Mouse (Mus musculus) brain, embryonic 14.5 days (tissue): Measurements from ENCODE around the gene S100a7a. TPM values are rescaled to one million over a fixed set of nuclear protein-coding genes. Genes with fewer than 3 reads are reported as not detected.

Experiments used
- DNase-seq: peaks from one replicate; pipeline ENCODE4 v3.0.0-alpha.2; 2011; ENCODE audit warnings: low read depth
- CTCF ChIP-seq: fragments of 200-500 bp; IDR thresholded peaks from 2 replicates; pipeline ENCODE4 v1.5.1; 2012; ENCODE audit warnings: inconsistent platforms, mild to moderate bottlenecking, moderate library complexity, borderline replicate concordance; ENCODE audit not compliant: insufficient read depth, insufficient read length; ENCODE audit errors: extremely low read depth
- POLR2A ChIP-seq: fragments of 200-500 bp; IDR thresholded peaks from 2 replicates; pipeline ENCODE4 v1.6.1; 2012; ENCODE audit warnings: mild to moderate bottlenecking, inconsistent platforms, borderline replicate concordance; ENCODE audit not compliant: poor library complexity, insufficient read depth, insufficient read length, severe bottlenecking; ENCODE audit errors: extremely low read depth
- polyA plus RNA-seq: library from polyadenylated mRNA; depleted of rRNA; stranded (reverse); fragments of >200 nt; gene quantifications from 2 replicates; pipeline ENCODE4 v1.2.3, GENCODE M21; 2012

The S100a7a gene
- polyA plus RNA-seq, 1 experiment: 0.14 TPM

- TF ChIP-seq POLR2A (no peak), CTCF (no peak)
- no peak for DNase-seq
Observed at GRCm38 (mm10) chr3:90614148-90614530, 39.7 kb upstream of the S100a7a start.

DNA sequence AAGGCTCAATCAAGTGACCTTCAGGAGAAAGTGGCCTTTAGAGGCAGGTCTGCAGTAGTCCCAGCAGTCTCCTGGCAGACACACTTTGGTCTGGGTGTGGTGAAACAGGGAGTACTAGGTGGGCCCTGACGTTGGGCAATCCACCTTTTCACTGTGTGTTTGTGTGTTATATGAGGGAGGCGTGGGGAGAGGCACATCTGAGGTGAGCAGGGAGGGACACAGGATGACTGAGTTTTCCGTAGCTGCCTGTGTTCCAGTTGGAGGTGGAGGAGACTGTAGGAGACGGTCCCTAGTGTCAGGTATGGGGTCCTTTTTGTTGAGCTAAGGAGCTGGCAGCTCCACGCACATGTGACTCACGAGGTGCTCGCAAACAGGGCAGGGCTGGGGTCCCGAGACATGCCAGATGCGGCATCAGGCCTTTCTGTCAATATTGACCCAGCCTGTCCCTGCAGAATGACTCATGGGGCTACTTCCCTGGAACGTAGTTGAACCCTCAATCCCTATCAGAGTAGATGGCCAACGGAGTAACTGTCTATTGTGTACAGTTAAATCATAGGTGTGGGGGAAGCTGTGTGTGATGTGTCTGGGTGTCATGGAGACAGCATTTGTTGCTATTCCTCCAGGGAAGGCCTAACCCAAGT is 39.1 kb upstream of the S100a7a start:
- TF ChIP-seq POLR2A (no peak), CTCF (no peak)

DNA sequence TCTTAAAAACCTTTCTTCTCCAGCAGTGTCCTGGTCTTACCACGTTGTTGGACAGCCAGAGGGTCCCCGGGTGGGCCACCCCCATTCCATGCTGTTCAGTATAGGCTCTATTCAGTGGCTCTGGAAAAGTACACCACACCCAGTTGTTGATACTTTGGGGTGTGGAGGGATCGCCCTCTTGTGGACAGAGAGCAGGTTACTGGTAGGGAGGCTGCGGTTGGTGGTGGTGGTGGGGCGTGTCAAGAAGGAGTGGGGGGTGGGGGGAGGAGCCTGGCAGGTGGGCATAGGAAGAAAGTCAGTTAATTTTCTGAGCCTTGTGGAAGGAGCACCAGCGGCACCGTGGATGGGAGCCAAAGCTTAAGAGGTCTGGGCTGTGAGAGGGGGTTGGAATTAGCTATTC is 38.4 kb upstream of the S100a7a start:
- DNase-seq: peak; percentile 69
- TF ChIP-seq POLR2A: no peak
- TF ChIP-seq CTCF: peak; percentile 59; the same call in 1 of the 2 replicates

More for the DNA sequence above, 39.1 kb upstream of the S100a7a start:
- no peak for DNase-seq

DNA sequence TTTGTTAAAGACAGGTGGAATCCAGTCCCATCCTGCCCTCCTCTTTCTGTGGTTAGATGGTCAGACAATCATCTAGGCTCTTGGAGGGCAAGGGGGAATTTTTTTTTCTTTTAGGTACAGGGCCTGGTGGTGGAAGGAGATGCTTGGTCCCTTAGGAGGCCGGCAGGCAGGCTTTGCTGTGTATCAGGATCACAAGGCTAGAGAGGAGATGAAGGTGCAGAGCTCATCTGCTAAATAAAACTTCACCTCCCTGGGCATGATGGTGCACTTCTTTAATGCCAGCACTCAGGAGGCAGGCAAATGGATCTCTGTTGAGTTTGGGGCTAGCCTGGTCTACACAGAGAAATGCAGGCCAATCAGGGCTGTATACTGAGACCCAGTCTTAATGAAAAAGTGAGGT is 37.9 kb upstream of the S100a7a start:
- DNase-seq: no peak
- no peak for TF ChIP-seq CTCF
- TF ChIP-seq POLR2A: no peak

DNA sequence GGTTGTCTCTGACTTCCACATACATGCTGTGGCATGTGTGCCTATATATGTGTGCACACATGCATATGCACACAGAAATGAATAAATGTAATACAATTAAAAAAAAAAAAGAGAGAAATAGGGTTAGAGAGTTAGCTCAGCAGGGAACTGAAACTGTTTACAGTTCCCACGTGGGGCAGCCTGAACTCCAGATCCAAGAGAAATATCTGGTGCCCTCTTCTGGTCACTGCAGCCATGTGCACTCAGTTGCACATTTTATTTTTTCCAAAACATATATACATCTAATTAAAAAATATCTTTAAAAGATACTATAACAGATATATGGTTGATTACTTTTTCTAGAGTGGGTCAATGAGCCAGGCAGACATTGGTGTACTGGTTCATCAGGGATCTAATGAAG is 36.2 kb upstream of the S100a7a start:
- TF ChIP-seq CTCF (peak; percentile 14; the same call in 1 of the 2 replicates), POLR2A (no peak)
- no peak for DNase-seq

- no peak for TF ChIP-seq POLR2A
- no peak for TF ChIP-seq CTCF
- DNase-seq: no peak
Observed at GRCm38 (mm10) chr3:90621552-90621951, 32.3 kb upstream of the S100a7a start.

GRCm38 (mm10) chr3:90623435-90624071 is 30.3 kb upstream of the S100a7a start:
- TF ChIP-seq CTCF (no peak), POLR2A (no peak)
- DNase-seq: peak; percentile 92

DNA sequence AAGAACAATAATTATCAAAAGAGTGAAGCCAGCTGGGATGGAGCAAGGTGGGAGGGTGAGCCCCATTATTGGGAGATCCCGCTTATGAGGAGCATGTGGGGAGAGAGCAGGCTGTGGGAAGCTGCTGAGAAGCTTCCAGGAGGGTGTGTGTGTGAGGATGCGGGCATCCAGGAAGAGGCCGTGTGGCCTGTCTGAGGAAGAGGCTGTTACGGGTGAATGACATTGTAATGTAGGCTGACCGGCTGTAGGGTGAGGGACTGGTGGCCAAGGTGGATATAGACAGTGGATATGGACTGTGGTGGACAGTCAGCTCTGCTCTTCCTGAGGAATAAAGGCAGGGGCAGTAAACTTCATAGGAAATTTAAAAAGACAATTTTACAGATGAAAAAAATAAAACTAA is 28.3 kb upstream of the S100a7a start:
- TF ChIP-seq POLR2A: no peak
- TF ChIP-seq CTCF: no peak

GRCm38 (mm10) chr3:90626266-90627021 is 27.4 kb upstream of the S100a7a start:
- no peak for TF ChIP-seq POLR2A
- TF ChIP-seq CTCF: no peak
- DNase-seq: no peak

More for the DNA sequence above, 28.3 kb upstream of the S100a7a start:
- DNase-seq: no peak

DNA sequence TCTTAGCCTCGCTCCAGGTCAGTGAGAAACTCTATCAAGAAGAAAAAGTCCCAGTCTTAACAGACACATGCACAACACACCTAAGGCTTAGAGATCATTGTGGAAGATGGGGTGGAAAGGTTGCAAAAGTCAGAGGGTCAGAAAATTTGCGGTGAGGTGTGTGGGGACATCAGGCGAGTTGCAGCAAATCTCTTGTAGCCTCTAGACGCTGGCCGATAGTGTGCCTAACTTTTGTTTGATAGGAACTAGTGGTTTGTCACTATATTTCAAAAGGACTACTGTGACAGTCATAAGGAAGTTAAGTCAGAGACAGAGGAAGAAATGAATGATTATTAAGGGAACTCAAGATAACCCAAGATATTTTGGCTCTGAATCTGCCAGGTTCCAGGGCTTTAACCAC is 26.5 kb upstream of the S100a7a start:
- no peak for DNase-seq
- no peak for TF ChIP-seq POLR2A
- no peak for TF ChIP-seq CTCF

DNA sequence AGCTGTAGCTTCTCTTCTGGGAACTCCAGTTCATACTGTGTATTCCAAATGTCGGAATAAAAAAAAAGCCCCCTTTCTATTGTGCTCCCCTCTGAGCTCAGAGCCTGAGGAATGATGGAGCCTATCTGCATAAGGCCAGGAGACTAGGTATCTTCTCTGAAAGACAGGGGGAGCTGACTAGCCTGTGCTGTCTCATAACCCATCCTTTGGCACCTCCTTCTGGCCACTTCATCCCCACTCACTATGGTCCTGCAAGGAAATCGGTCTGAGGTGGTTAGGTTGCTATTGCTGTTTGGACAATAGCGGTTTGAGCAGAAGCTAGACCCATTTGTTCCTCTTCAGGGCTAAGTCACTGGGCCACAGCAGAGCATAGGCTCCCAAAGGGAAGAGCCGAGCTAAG is 26.0 kb upstream of the S100a7a start:
- TF ChIP-seq CTCF (peak; percentile 46; the same call in 1 of the 2 replicates), POLR2A (no peak)
- DNase-seq: peak; percentile 53

- DNase-seq: no peak
- TF ChIP-seq CTCF (no peak), POLR2A (no peak)
Observed at GRCm38 (mm10) chr3:90629298-90629697, 24.5 kb upstream of the S100a7a start.

- no peak for DNase-seq
- TF ChIP-seq POLR2A: no peak
- TF ChIP-seq CTCF: no peak
Observed at GRCm38 (mm10) chr3:90631984-90632383, 21.8 kb upstream of the S100a7a start.
